Mouse (Mus musculus): ENCODE measurements around the gene Mroh2a. TPM values are rescaled to one million over a fixed set of nuclear protein-coding genes. Genes with fewer than 3 reads are reported as not detected.
A peak's percentile ranks its signal among the peaks of the same experiment; 100 is the strongest.

The Mroh2a gene
- total RNA-seq, 2 experiments from 2014 or later, result 0.17 to 1.1 TPM

DNA sequence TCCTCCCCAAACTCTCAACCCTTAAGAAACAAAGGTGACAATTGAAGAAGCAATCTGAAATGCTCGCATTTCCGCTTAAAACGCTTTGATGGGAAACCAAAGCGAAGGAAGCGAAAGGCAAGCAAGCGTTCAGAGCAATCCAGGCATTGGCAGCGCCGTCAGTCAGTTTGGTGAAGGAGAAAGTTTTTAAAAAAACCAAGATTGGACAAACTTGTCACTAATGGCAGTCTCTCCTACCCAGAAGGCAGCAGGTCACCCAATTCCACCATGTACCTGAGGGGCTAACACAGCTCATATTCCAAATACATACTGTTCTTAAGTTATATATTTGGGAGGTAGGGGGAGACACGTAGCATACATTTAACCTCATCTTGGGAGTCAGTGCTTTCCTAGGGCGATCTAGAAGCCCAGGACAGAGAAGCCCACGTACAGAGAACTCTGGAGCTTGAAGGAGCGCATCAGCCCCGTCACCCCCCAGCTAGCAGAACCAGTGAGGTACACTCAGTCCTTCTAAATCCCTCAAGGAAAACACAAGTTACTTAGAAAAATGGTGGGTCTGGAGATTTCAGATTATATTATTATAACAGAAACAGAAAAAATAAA is 48.4 kb downstream of the Mroh2a start:
- no peak for ATAC-seq (replicated peaks; ENCODE audit: poor library complexity)

DNA sequence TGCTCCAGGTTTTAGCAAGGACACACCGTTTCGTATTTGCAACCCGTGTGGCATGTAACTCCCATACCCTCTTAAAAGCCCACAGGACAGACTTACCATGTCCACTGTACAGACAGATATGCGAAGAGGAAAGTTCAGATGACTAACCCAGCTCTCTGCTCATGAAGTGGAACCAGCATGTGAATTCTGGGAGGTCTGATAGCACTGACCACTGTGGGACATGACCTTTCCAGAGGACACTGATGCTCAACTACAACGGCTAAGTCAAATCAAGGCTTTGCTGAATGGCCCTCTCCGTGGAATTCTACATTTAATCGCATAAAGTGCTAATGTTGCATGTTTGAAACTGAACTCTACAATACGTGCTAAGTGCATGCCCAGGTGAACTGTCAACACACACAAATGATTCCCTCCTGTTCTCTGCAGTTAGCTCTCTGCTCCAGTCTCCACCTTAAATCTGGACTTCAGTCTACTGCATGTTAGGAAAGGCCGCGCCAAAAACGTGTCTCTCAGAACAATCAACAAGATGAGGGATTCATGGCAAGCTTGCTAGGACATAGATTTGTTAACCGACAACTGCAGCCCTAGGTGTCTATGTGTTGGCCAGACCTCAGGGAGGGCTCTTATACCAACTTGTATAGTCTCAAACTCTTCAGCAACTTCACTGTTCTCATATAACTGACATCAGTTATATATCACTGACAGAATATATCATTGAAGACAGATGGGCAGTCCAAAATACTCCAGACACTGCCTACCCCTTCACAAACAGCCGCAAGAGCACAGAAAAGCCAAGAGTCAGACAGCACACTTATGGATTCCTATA is 49.1 kb downstream of the Mroh2a start:
- peak; percentile 0; the same call in 1 of the 2 replicates for ATAC-seq (replicated peaks; ENCODE audit: poor library complexity)

DNA sequence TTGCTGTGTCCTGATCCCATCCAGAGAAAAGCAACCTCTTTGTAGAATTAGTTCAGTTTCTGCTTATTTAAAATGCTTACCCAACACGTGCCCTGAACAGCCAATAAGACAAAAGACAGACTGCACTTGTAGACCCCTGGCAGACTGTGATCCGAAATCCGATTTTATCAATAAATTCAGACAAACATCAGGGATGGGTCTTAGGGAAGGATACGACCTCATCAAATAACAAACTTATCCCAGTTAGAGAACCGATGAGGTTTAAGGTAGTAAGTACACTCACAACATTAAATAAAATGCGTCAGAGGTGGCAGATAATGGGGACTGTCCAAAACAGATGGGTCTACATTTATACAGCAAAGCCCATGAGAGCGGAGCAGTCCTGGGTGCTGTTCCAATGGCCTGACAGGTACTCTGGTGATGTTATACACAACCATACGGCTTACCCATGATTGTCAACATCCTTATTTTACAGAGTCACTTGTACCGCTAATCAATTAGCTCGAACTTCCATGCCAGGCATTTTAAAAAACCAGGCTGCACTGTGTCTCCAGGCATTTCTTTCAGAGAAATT is 49.8 kb downstream of the Mroh2a start:
- ATAC-seq (replicated peaks; ENCODE audit: poor library complexity), result peak; percentile 12

DNA sequence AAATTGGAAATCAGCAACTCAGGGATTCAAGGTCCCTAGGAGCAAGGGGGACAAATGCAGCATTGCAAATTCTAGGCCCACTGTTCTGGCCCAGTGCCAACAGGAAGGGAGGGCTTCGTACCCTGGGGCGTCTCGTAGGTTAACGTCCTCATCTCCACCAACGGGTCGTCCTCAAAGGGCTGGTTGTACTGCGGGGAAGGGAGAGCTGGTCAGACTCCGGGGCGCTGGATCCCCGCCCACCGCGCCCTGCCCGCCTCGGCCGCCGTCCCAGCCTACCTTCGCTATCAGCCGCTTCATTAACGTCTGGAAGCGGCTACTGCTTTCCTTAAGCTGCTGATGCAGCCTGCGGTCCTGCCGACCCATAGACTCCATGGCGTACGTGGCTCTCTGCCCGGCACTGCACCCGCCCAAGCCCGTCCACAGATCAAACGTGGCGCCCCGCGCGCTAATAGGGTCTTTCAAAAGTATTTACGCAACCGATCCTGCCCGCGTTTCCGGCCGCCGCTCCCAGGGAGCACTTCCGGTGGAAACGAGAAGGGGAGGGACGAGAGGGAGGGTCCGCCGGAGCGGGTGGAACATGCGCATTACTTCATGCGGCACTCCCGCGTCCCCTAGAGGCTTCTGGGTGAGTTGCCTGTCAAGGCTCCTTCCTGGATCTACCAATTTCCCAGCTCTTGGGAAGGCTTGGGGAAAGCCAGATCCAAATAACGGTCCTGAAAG is 50.5 kb downstream of the Mroh2a start, which contains the start of the genes Hjurp and Trpm8:
TSS of gene Hjurp (minus strand) at position 536 of the 720 bp plus-strand sequence.
TSS of gene Trpm8 (plus strand) at position 564 of the 720 bp plus-strand sequence.
- peak; percentile 71 for ATAC-seq (replicated peaks; ENCODE audit: poor library complexity)

DNA sequence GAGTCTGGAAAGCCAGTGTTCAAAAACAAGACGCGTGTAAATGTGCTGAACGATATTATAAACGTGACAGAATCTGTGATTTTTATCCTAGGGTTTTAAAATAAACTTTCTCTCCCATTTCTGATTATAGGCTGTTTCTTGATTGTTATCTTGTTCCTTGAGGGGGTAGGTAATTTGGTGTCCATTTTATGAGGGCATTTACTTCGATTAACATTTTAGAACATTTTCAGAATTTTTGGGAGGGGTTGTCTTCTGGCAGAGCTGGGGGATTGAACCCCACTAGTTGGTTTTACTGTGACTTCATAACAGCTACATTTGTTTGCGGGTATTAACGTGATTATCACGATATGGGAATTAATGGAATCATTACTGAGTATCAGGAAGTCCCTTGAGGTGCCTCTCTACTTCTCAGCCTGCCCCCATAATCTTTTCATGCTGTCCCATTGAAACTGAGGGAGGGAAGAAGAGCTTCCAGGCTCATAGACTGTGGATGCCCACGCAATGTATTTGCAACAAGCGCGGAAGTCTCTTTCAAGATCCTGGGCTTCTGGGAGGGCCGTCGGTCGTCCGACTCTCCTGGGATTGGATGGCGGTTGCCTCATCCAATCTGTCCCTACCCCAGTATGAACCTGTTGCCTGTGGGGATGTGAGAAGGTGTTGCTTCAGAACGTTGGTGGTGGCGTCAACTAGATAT is 51.2 kb downstream of the Mroh2a start:
- 0 out of 2 replicates have a peak, but pooled peaks have one; percentile 0 for ATAC-seq (replicated peaks; ENCODE audit: poor library complexity)

DNA sequence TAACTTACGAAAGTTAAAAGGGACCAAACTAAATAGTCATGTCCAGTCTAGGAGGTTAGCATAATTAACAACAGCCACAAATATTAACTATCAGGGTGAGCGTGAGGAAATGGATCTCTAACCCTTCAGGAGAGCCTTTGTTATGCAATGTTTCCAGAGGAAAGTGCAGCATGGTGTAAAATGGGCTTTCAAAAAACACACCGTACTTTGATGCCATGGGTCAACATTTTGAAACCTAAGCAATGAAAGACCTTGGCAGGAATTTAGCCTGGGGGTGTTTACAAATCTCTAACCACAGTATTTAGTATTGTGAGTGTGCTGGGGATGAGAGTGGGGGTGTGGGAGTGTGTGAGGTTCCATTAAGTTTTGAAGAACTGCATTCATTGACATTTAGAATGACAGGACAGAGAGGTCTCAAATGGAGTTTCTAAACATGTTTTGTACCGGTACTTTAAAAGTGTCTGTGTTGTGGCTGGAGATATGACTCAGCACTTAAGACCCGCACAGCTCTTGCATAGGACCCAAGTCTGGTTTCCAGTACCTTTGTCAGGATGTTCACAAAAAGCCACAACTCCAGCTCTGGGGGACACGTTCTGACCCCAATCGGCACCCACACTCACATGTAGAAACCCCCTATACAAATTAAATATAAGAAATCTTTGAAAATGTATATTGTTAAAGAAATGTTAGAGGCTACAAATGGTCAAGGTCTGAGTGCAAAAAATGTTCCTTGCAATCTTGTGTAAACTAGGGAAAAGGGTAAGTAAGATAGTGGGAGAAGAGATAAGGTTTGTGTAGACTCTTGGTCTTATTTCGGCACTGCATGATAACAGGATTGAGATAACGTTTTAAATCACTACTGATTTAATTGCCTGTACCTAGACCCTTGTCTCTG is 52.6 kb downstream of the Mroh2a start:
- no peak for ATAC-seq (replicated peaks; ENCODE audit: poor library complexity)

DNA sequence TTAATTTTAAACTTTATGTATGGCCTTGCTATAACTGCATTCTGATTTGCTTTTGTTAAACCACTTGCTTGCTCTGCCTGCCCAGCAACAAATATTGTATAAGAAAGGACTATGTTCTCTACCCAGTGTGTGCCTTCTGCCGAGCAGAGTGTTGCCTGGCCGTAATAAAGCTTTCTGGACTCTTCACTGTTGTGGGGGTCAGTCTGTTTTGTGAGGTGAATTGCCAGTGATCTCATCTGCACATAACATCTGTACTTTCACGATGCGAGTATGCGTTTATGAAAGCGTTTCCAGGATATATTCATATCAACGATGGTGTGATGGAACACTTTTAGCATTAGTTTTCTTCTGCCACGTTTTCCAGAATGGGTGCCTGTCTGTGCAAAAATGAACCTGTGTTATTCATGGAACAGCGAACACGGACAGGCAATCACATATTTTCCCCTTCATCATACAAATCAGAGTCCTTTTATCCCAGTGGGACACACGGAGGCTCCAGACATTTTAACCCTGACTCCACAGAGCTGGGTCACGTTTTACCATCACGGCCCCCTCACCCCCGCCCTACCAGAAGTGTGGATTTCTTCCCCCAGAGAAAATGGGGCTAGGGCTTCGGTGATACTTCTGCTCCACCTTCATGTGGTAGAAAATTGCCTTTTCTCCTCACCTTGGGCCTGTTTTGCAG is 53.4 kb downstream of the Mroh2a start:
- ATAC-seq (replicated peaks; ENCODE audit: poor library complexity), result no peak

DNA sequence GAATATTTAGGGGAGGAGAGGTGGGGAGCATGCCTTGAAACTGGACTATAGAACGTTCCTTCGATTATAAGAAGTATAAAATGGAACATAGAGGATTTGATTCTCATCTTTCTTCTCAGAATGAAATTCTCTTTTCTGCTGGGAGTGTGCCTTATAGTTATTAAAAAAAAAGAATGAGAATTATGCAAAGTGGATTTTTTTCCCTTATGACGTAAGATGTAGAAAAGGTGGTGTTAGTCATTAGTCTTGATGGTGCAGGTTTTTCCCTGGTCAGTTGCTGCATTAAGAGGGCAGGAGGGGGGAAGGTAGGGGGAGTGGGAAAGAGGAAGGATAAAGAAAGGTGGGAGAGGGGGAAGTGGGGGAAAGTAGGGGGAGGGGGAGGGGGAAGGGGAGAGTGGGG is 55.5 kb downstream of the Mroh2a start:
- no peak for ATAC-seq (replicated peaks; ENCODE audit: poor library complexity)

DNA sequence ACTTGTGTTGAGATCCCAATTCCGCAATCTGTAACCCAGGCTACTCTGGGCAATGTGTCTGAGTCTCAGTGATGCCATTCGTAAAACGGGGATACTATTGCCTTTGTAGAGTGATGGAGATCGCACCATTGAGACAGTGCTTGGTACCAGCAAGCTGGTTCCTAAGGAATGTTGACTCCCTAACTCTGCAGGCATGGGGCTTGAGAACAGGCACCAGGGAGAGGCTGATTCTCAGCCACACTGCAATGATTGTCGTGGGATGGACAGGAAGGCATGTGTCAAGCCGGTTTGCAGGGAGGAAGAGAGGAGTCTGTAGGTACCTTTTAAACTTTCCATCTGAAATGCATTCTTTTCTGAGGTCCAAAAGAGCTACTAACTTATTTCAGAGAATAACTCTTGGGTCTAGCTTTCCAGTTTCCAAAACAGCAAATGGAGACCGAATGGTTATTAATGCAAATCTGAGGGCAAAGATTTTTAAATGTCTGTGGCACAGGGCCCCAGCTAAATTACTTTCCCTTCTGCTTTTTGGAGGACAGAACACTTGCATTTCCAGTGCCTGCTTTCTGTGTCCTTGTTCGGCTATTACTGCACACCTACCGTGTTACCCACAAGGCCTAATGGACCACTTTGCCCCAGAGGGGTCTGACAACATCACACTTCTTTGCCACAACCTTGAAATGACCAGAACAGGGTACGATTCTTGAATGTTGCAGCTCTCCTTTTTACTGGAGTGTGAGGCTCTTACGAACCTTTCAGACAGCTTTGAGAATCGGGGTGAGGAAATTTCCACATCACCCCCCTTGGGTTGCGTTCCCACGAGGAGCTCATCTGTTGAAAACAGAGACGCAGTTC is 56.8 kb downstream of the Mroh2a start:
- peak; percentile 18; the same call in 1 of the 2 replicates for ATAC-seq (replicated peaks; ENCODE audit: poor library complexity)

DNA sequence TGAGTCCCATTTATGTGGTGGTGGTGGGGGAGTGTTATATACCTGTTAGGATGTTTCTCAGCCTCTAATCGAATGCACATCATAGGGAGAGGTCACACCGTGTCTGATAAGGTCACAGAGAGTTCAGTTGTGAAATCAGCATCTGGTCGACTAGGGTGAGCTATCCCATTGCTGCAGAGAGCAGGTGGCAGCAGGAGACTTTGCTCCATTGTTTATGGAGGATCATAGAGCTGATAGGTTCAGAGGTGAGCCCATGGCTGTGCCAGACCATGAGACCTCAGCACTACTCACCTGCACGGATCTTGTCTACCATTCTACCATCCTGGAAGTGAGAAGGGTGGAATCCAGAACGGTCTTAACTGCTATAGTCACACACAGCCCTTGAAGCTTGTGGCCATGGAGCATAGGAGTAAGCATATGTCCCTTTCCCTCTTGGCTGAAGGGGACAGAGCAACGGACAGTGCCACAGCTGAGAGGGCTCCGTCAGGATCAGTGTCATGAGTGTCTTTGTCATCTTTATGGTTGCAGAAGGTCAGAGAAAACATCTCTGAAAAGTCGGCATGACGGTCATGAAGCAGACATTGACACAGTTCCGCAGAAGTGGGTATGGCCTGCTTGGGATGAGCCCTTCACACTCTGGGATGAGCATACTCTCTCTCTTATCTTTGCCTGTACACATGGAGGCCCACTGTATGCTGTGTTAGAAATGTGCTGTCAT is 57.6 kb downstream of the Mroh2a start:
- ATAC-seq (replicated peaks; ENCODE audit: poor library complexity), result peak; percentile 2; the same call in 1 of the 2 replicates

DNA sequence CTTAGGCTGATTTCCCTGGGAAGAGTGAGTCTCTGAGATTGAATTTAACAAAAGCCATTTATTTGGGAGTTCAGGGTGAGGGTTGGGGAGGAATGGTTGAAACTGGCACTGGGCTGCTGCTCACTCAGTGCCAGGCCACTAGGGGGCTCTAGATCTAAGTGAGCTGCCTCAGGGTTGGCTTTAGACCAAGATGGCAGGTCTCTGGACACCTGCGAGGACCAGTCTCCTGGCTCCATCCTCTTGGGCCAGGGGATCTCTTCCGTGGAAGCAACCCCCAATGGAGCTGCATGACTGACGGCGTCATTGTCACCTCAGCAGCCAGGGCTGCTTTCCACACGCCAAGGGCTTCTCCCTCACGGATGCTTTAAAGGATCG is 58.1 kb downstream of the Mroh2a start:
- peak; percentile 58 for ATAC-seq (replicated peaks; ENCODE audit: poor library complexity)

DNA sequence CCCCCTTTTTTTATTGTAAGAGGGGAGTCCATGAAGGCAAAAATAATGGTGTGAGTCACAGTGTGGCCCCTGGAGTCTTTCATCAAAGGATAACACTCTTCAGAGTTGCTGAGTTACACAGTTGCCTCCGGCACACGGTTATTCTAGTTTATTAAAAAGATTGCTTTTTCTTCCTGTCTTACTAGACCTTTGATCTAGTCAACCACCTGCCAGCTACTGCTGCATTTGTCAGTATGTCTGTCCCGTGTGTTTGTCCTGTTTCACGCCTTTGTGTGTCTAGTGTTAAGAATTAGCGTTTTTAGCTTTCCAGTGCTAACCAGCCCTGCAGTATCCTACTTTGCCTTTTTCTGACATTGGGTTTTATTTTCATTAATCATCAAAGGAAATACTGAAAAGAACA is 58.9 kb downstream of the Mroh2a start:
- ATAC-seq (replicated peaks; ENCODE audit: poor library complexity), result no peak

DNA sequence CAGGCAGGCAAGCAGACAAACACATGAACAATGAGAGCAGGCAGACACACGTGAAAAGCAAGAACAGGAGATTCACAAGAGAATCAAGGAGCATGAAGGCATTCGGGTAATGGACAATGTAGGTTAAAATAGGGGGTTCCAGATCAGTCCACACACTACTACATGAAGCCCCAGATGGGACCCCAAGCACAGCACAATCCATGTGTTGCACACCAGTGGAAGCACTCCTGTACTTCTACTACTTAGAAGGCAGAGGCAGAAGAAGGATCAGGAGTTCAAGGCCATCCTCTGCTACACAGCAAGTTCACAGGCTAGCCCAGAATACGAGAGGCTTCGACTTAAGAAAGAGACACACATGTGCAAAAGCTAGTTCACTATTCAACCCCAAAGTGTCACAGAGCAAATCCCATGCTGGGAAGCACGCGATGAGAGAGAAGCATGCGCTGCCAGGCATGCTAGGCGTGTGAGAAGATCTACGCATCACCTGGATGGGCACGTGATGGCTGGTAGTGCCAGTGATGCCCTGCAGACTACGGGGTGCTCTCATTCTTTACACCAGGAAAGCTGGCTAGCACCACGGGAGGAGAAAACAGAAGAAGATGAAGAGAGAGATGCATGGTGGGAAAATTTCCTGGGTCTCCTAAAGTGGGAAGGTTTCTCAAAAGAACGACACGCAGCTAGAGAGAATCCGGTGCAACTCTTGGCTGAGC is 59.5 kb downstream of the Mroh2a start:
- ATAC-seq (replicated peaks; ENCODE audit: poor library complexity), result no peak

DNA sequence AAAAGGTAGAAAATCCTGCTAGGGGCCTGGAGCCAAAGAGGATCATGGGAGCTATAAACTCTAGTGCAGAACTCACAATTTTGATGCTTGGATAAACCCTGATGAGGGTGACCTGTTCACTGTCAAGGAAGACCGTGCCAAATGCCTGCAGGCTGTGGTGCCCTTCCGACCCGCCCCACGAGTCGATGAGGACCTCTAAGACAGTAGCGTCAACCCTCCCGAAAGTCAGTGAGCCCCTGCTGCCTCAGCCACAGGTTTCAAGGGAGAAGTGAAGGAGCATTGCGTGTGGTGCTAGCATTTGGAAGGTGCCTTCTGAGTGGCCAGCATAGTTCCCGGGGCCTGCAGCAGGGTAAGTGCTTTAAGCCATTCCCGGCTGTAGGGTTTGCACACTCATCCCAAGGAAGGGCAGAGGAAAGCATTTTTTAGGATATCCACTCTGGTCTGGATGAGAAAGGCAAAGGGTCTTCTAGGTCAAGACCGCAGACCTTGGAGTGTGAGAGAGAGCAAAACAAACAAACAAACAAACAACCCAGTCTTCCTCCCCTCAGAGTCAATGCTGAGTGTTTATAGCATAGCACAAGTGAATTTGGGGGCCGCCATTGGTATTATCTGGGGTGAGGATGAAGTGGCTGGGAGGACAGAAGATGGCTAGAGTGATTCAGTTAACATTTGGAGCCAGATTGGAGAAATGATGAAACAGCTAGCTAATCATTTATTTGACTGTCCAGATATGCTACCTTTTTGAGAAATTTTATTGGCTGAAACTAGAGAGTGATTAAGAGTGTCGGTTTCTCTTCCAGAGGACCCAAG is 60.3 kb downstream of the Mroh2a start:
- ATAC-seq (replicated peaks; ENCODE audit: poor library complexity), result no peak

DNA sequence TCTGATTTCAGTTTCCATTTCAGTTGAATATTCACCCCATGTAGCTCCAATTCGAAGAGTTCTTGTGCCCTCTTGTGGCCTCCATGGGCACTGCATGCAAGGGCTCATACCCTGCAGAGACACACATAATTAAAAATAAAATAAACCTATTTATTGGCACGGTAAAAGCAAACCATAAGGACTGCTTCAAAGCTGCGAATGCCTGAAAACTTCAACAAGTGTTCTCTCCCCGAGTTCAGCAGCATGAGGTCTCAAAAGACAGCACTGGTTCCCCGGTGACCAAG is 60.9 kb downstream of the Mroh2a start:
- ATAC-seq (replicated peaks; ENCODE audit: poor library complexity), result peak; percentile 56

Measured in megakaryocyte progenitor cell, adult 5-6 weeks (primary cell).